Mouse (Mus musculus) myocyte (in vitro differentiated cells): Measurements from ENCODE around the gene Ankmy2.

Source experiments
- CEBPB ChIP-seq: IDR thresholded peaks from 2 replicates; pipeline ENCODE4 v1.6.1; 2011; ENCODE audit warnings: mild to moderate bottlenecking, moderate library complexity; ENCODE audit not compliant: poor library complexity, insufficient read depth, severe bottlenecking
- E2F4 ChIP-seq: IDR thresholded peaks from one replicate; pipeline ENCODE4 v1.6.1; 2011; ENCODE audit warnings: mild to moderate bottlenecking, control low read depth, moderate library complexity; ENCODE audit not compliant: insufficient read depth
- MAX ChIP-seq: IDR thresholded peaks from one replicate; pipeline ENCODE4 v1.6.1; 2011; ENCODE audit warnings: low read depth, mild to moderate bottlenecking, control low read depth
- MYOD1 ChIP-seq, 3 experiments: IDR thresholded peaks; one replicate each; pipeline ENCODE4 v1.6.1; 2011; ENCODE audit warnings: control low read depth in 2 of 3, low read depth in 2 of 3, mild to moderate bottlenecking in 2 of 3, moderate library complexity in 1 of 3; ENCODE audit not compliant: insufficient read length in 2 of 3, control insufficient read depth in 1 of 3
- MYOG ChIP-seq, 3 experiments: IDR thresholded peaks; one replicate each; pipeline ENCODE4 v1.6.1; 2011; ENCODE audit warnings: control low read depth in 2 of 3, low read depth in 2 of 3, mild to moderate bottlenecking in 2 of 3; ENCODE audit not compliant: insufficient read length in 2 of 3, control insufficient read depth in 1 of 3, insufficient read depth in 1 of 3
- POLR2A ChIP-seq: IDR thresholded peaks from one replicate; pipeline ENCODE4 v1.6.1; 2011; ENCODE audit warnings: low read depth, mild to moderate bottlenecking, control low read depth, moderate library complexity; ENCODE audit not compliant: insufficient read length
- POLR2AphosphoS2 ChIP-seq: IDR thresholded peaks from one replicate; pipeline ENCODE4 v1.6.1; 2011; ENCODE audit warnings: low read depth, control low read depth; ENCODE audit not compliant: insufficient read length
- REST ChIP-seq: IDR thresholded peaks from one replicate; pipeline ENCODE4 v1.6.1; 2011; ENCODE audit warnings: mild to moderate bottlenecking, control low read depth, moderate library complexity; ENCODE audit not compliant: insufficient read depth, insufficient read length
- TCF12 ChIP-seq: IDR thresholded peaks from one replicate; pipeline ENCODE4 v1.6.1; 2011; ENCODE audit warnings: mild to moderate bottlenecking, control low read depth; ENCODE audit not compliant: poor library complexity, insufficient read depth, severe bottlenecking
- USF1 ChIP-seq: IDR thresholded peaks from one replicate; pipeline ENCODE4 v1.6.1; 2011; ENCODE audit warnings: low read depth, mild to moderate bottlenecking, control low read depth, moderate library complexity

DNA sequence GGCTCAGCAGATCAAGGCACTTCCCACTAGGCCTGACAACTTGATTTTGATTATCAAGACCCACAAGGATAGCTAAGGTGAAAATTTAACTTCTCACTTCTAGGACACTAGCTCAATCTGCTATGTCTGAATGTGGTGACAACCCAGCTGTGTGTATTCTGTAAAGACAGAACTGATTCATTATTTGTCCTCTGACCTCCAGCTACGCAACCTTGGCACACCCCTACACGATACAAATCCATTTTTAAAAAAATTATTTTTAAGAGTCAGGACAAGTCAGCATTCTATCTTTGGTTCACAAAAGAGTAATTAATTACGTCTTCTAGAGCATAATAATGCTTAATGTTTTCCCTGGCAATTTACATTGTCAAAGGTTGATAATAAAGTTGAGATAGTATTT lies 32.7 kb downstream of the Ankmy2 start:
- TF ChIP-seq USF1 (no peak), MAX (no peak), CEBPB (no peak), POLR2A (no peak), TCF12 (no peak), MYOD1 (IDR thresholded peaks at IDR 0.05; ENCODE audit: control insufficient read depth in 1 of 3, insufficient read length in 2 of 3, low read depth in 2 of 3) (no peak), POLR2AphosphoS2 (no peak), E2F4 (no peak), MYOG (IDR thresholded peaks at IDR 0.05; ENCODE audit: control insufficient read depth in 1 of 3, insufficient read depth in 1 of 3, insufficient read length in 2 of 3, low read depth in 2 of 3) (no peak), REST (no peak)
